Mouse (Mus musculus): ENCODE results near the gene Mdp1.
A peak's percentile ranks its signal among the peaks of the same experiment; 100 is the strongest.

Mdp1 gene

GRCm38 (mm10) chr14:55659960-55660573 is at the start of gene Mdp1:
TSS of gene Mdp1 (minus strand) at chr14:55660508.
- DNase-seq, result peak; percentile 79 to 80

- DNase-seq, result no peak
These were observed 49.2 kb upstream of the Mdp1 start for GRCm38 (mm10) chr14:55709509-55709908.

- DNase-seq, result no peak
These were observed 47.1 kb upstream of the Mdp1 start for GRCm38 (mm10) chr14:55707397-55707796.

GRCm38 (mm10) chr14:55706051-55706600 is 45.8 kb upstream of the Mdp1 start:
- DNase-seq, result no peak

- DNase-seq, result no peak
These were observed 42.5 kb upstream of the Mdp1 start for GRCm38 (mm10) chr14:55702761-55703160.

- no peak for DNase-seq
These were observed 40.8 kb upstream of the Mdp1 start for GRCm38 (mm10) chr14:55701131-55701530.

GRCm38 (mm10) chr14:55697226-55697625 is 36.9 kb upstream of the Mdp1 start:
- no peak for DNase-seq

GRCm38 (mm10) chr14:55689433-55689832 is 29.1 kb upstream of the Mdp1 start:
- no peak for DNase-seq

- DNase-seq, result no peak
These were observed 21.8 kb upstream of the Mdp1 start for GRCm38 (mm10) chr14:55682118-55682493.

GRCm38 (mm10) chr14:55681160-55682117 is 21.1 kb upstream of the Mdp1 start, which contains the start of gene Tinf2:
TSS of gene Tinf2 (minus strand) at chr14:55681820.
- peak; percentile 96 to 97 for DNase-seq

GRCm38 (mm10) chr14:55677615-55678014 is 17.3 kb upstream of the Mdp1 start:
- DNase-seq, result peak in 1 of 2 experiments; percentile 23

- no peak for DNase-seq
These were observed 12.4 kb upstream of the Mdp1 start for GRCm38 (mm10) chr14:55672741-55673060.

- DNase-seq, result peak; percentile 86 to 88
These were observed 11.8 kb upstream of the Mdp1 start, which contains the start of the genes Gmpr2 and Nedd8 for GRCm38 (mm10) chr14:55671833-55672740. TSS of gene Gmpr2 (plus strand) at chr14:55671941. TSS of gene Nedd8 (minus strand) at chr14:55672124.

GRCm38 (mm10) chr14:55671486-55671832 is 11.2 kb upstream of the Mdp1 start:
- no peak for DNase-seq

- no peak for DNase-seq
These were observed 328 bp upstream of the Mdp1 start for GRCm38 (mm10) chr14:55660636-55661035.

GRCm38 (mm10) chr14:55658011-55658410 is 2.3 kb downstream of the Mdp1 start:
- no peak for DNase-seq

GRCm38 (mm10) chr14:55656935-55657334 is 3.4 kb downstream of the Mdp1 start:
- DNase-seq, result no peak

- DNase-seq, result no peak
These were observed 8.8 kb downstream of the Mdp1 start for GRCm38 (mm10) chr14:55651528-55651927.

GRCm38 (mm10) chr14:55649884-55650283 is 10.4 kb downstream of the Mdp1 start, which contains the start of gene Tssk4:
TSS of gene Tssk4 (plus strand) at chr14:55650184.
- DNase-seq, result no peak

- DNase-seq, result peak; percentile 35 to 36
These were observed 15.9 kb downstream of the Mdp1 start for GRCm38 (mm10) chr14:55644261-55644888.

- DNase-seq, result peak; percentile 84 to 89
These were observed 17.0 kb downstream of the Mdp1 start, which contains the start of gene Tm9sf1 for GRCm38 (mm10) chr14:55643060-55643907. TSS of gene Tm9sf1 (minus strand) at chr14:55643806.

All from B cell, adult 2 months (primary cell).